Mouse (Mus musculus) intestine, embryonic 16.5 days (tissue): ENCODE measurements around the gene Trappc5. TPM values are rescaled to one million over a fixed set of nuclear protein-coding genes. Genes with fewer than 3 reads are reported as not detected.

Source experiments
- ATAC-seq: fragments of 200-750 bp; cut with Nextera tagmentation; 2 replicates; pipeline ENCODE4 v1.8.0; 2017; ENCODE audit warnings: moderate TSS enrichment, moderate library complexity
- H3K27ac ChIP-seq: fragments of 300-500 bp; sonication (generic); 2 replicates; pipeline ENCODE4 v1.5.1; 2014; ENCODE audit warnings: mild to moderate bottlenecking, low read length
- H3K27me3 ChIP-seq: fragments of 300-500 bp; sonication (generic); replicated peaks from 2 replicates; pipeline ENCODE4 v1.6.1; 2014; ENCODE audit warnings: low read length, control low read depth, mixed read lengths; ENCODE audit not compliant: control insufficient read depth, insufficient read depth
- H3K36me3 ChIP-seq: fragments of 300-500 bp; sonication (generic); 2 replicates; pipeline ENCODE4 v1.6.1; 2014; ENCODE audit warnings: low read length, control low read depth; ENCODE audit not compliant: control insufficient read depth, insufficient read depth
- H3K4me1 ChIP-seq: fragments of 300-500 bp; sonication (generic); 2 replicates; pipeline ENCODE4 v1.6.1; 2014; ENCODE audit warnings: low read length, control low read depth, mixed read lengths; ENCODE audit not compliant: control insufficient read depth, insufficient read depth
- H3K4me2 ChIP-seq: fragments of 300-500 bp; sonication (generic); 2 replicates; pipeline ENCODE4 v1.6.1; 2014; ENCODE audit warnings: low read depth, low read length, control low read depth
- H3K4me3 ChIP-seq: fragments of 300-500 bp; sonication (generic); 2 replicates; pipeline ENCODE4 v1.5.1; 2014; ENCODE audit warnings: mild to moderate bottlenecking, low read length
- H3K9ac ChIP-seq: fragments of 300-500 bp; sonication (generic); 2 replicates; pipeline ENCODE4 v1.6.1; 2014; ENCODE audit warnings: low read depth, low read length
- H3K9me3 ChIP-seq: fragments of 300-500 bp; sonication (generic); 2 replicates; pipeline ENCODE4 v1.6.1; 2016; ENCODE audit warnings: low read length, control low read depth; ENCODE audit not compliant: control insufficient read depth
- WGBS: fragments of 180-500 bp; shearing (Covaris S2); extraction: QIAGEN DNeasy Blood & Tissue Kit; methylation state at CpG from one replicate; pipeline ENCODE4 v1.1.7; 2014; 5-methylcytosine and 5-hydroxymethylcytosine counted together
- polyA plus RNA-seq: library from polyadenylated mRNA; unstranded; fragments of >200 nt; fragmentation: Nextera tagmentation; extraction: Ambion mirVana; gene quantifications from 2 replicates; pipeline ENCODE4 v1.2.1, GENCODE M21; 2015

The Trappc5 gene
- polyA plus RNA-seq, 1 experiment from 2014 or later: 38.8 TPM

GRCm38 (mm10) chr8:3717321-3717954 lies 41.3 kb downstream of the Trappc5 start:
- H3K4me3 ChIP-seq: no peak overlapping the region
- ATAC-seq: no peak
- H3K9me3 ChIP-seq: no peaks in the 10 kb centered on the region
- no peaks in the 10 kb centered on the region for H3K4me1 ChIP-seq
- no peak overlapping the region for H3K9ac ChIP-seq
- H3K27ac ChIP-seq: no peak overlapping the region
- no peaks in the 10 kb centered on the region for H3K27me3 ChIP-seq
- 65% methylated on average over 12 of the region's 12 CpGs for WGBS
- H3K36me3 ChIP-seq: no peaks in the 10 kb centered on the region
- no peak overlapping the region for H3K4me2 ChIP-seq

- Histone ChIP-seq H3K27me3 (no peaks in the 10 kb centered on the region), H3K4me2 (no peak overlapping the region), H3K4me1 (no peaks in the 10 kb centered on the region), H3K9ac (no peak overlapping the region), H3K36me3 (no peaks in the 10 kb centered on the region), H3K4me3 (no peak overlapping the region), H3K27ac (no peak overlapping the region), H3K9me3 (no peaks in the 10 kb centered on the region)
- 16% methylated on average over 14 of the region's 14 CpGs for WGBS
- ATAC-seq: peak; percentile 69; the same call in 1 of the 2 replicates
Measured at GRCm38 (mm10) chr8:3718559-3718958, 42.5 kb downstream of the Trappc5 start.

- Histone ChIP-seq H3K27me3 (no peaks in the 10 kb centered on the region), H3K36me3 (no peaks in the 10 kb centered on the region), H3K4me3 (no peak within 1 kb of the TSS), H3K9ac (no peak within 1 kb of the TSS), H3K9me3 (no peaks in the 10 kb centered on the region), H3K27ac (no peak within 1 kb of the TSS), H3K4me1 (no peaks in the 10 kb centered on the region), H3K4me2 (no peak within 1 kb of the TSS)
- WGBS: 67% methylated on average over 5 of the region's 5 CpGs
- no peak for ATAC-seq
Measured at GRCm38 (mm10) chr8:3720551-3720950, 44.5 kb downstream of the Trappc5 start, which contains the start of gene Clec4g. Gene Clec4g (minus strand): TSS chr8:3720651.

- H3K9me3 ChIP-seq: no peaks in the 10 kb centered on the region
- H3K9ac ChIP-seq: no peak overlapping the region
- ATAC-seq: no peak
- H3K4me2 ChIP-seq: no peak overlapping the region
- 33% methylated on average over 1 of the region's 1 CpGs for WGBS
- no peaks in the 10 kb centered on the region for H3K36me3 ChIP-seq
- H3K4me1 ChIP-seq: no peaks in the 10 kb centered on the region
- no peak overlapping the region for H3K4me3 ChIP-seq
- H3K27me3 ChIP-seq: no peaks in the 10 kb centered on the region
- H3K27ac ChIP-seq: no peak overlapping the region
Measured at GRCm38 (mm10) chr8:3721041-3721440, 44.9 kb downstream of the Trappc5 start.

Other genes starting within 250 kb of the Trappc5 start
- gene Pex11g, start 208.6 kb upstream of the Trappc5 start, polyA plus RNA-seq: 17.4 and 17.9 TPM in 2 replicates
- gene Tex45, start 205.4 kb upstream of the Trappc5 start, polyA plus RNA-seq: not detected in 2 replicates
- 30.3 and 31.4 TPM in 2 replicates for gene Zfp358, start 183.2 kb upstream of the Trappc5 start, polyA plus RNA-seq
- gene Mcoln1, start 175.8 kb upstream of the Trappc5 start, polyA plus RNA-seq: 73.6 and 94.9 TPM in 2 replicates
- 39.9 and 43.3 TPM in 2 replicates for gene Pnpla6, start 160.9 kb upstream of the Trappc5 start, polyA plus RNA-seq
- gene C330021F23Rik, start 108.3 kb upstream of the Trappc5 start, polyA plus RNA-seq: 5.7 and 6.1 TPM in 2 replicates
- gene Camsap3, start 89.0 kb upstream of the Trappc5 start, polyA plus RNA-seq: 23.4 and 26.1 TPM in 2 replicates
- gene Xab2, start 55.0 kb upstream of the Trappc5 start, polyA plus RNA-seq: 45.9 and 48.1 TPM in 2 replicates
- gene Pet100, start 54.8 kb upstream of the Trappc5 start, polyA plus RNA-seq: 86.6 and 86.9 TPM in 2 replicates
- gene Pcp2, start 50.8 kb upstream of the Trappc5 start, polyA plus RNA-seq: 0.29 TPM in 1 of 2 replicates, not detected in the other
- gene Stxbp2, start 45.3 kb upstream of the Trappc5 start, polyA plus RNA-seq: 161 and 169 TPM in 2 replicates
- gene Retn, start 20.5 kb upstream of the Trappc5 start, polyA plus RNA-seq: not detected in 2 replicates
- 0.29 and 0.62 TPM in 2 replicates for gene Mcemp1, start 10.5 kb upstream of the Trappc5 start, polyA plus RNA-seq
- 7.3 and 8.3 TPM in 2 replicates for gene Fcor, start 3.9 kb upstream of the Trappc5 start, polyA plus RNA-seq
- 0.06 TPM in 1 of 2 replicates, not detected in the other for gene Fcer2a, start 17.9 kb downstream of the Trappc5 start, polyA plus RNA-seq
- gene Clec4g, start 44.4 kb downstream of the Trappc5 start, polyA plus RNA-seq: 0.37 TPM in 1 of 2 replicates, not detected in the other
- 0.12 and 0.20 TPM in 2 replicates for gene Cd209a, start 72.7 kb downstream of the Trappc5 start, polyA plus RNA-seq
- gene Cd209e, start 178.0 kb downstream of the Trappc5 start, polyA plus RNA-seq: not detected in 2 replicates
- gene Cd209d, start 202.3 kb downstream of the Trappc5 start, polyA plus RNA-seq: not detected in 2 replicates